Mouse (Mus musculus): ENCODE measurements around the gene Rims4. TPM values are rescaled to one million over a fixed set of nuclear protein-coding genes. Genes with fewer than 3 reads are reported as not detected.

The Rims4 gene
- total RNA-seq, 2 experiments from 2014 or later, result 171 to 180 TPM

GRCm38 (mm10) chr2:163911826-163912444, 6.5 kb downstream of the Rims4 start:
- no peak for DNase-seq

GRCm38 (mm10) chr2:163909604-163910003, 8.9 kb downstream of the Rims4 start:
- DNase-seq, result peak; percentile 52 to 53

- DNase-seq, result peak; percentile 72
Observed at GRCm38 (mm10) chr2:163907131-163907530, 11.4 kb downstream of the Rims4 start.

- peak; percentile 74 to 78 for DNase-seq
Observed at GRCm38 (mm10) chr2:163904323-163904722, 14.2 kb downstream of the Rims4 start.

- DNase-seq, result peak; percentile 89 to 92
Observed at GRCm38 (mm10) chr2:163903461-163903860, 15.0 kb downstream of the Rims4 start.

- no peak for DNase-seq
Observed at GRCm38 (mm10) chr2:163902448-163902847, 16.0 kb downstream of the Rims4 start.

- peak; percentile 50 to 51 for DNase-seq
Observed at GRCm38 (mm10) chr2:163901043-163901442, 17.4 kb downstream of the Rims4 start.

GRCm38 (mm10) chr2:163899910-163900411, 18.5 kb downstream of the Rims4 start:
- no peak for DNase-seq

GRCm38 (mm10) chr2:163897988-163898535, 20.4 kb downstream of the Rims4 start:
- DNase-seq, result no peak

- peak in 1 of 2 experiments; percentile 51 for DNase-seq
Observed at GRCm38 (mm10) chr2:163897026-163897425, 21.5 kb downstream of the Rims4 start.

- DNase-seq, result no peak
Observed at GRCm38 (mm10) chr2:163895156-163895555, 23.3 kb downstream of the Rims4 start.

GRCm38 (mm10) chr2:163893446-163894370, 24.8 kb downstream of the Rims4 start:
- peak; percentile 65 to 68 for DNase-seq

GRCm38 (mm10) chr2:163891271-163891670, 27.2 kb downstream of the Rims4 start:
- no peak for DNase-seq

- DNase-seq, result no peak
Observed at GRCm38 (mm10) chr2:163890586-163890985, 27.9 kb downstream of the Rims4 start.

- DNase-seq, result peak; percentile 61 to 62
Observed at GRCm38 (mm10) chr2:163889411-163889810, 29.1 kb downstream of the Rims4 start.

GRCm38 (mm10) chr2:163882859-163883652, 35.4 kb downstream of the Rims4 start:
- no peak for DNase-seq

GRCm38 (mm10) chr2:163880891-163881290, 37.6 kb downstream of the Rims4 start:
- DNase-seq, result peak; percentile 88

GRCm38 (mm10) chr2:163876830-163877498, 41.5 kb downstream of the Rims4 start:
- DNase-seq, result no peak

GRCm38 (mm10) chr2:163875484-163875883, 43.0 kb downstream of the Rims4 start:
- peak in 1 of 2 experiments; percentile 42 for DNase-seq

- no peak for DNase-seq
Observed at GRCm38 (mm10) chr2:163874877-163875276, 43.6 kb downstream of the Rims4 start.

- DNase-seq, result no peak
Observed at GRCm38 (mm10) chr2:163871906-163872305, 46.6 kb downstream of the Rims4 start.
